Mouse (Mus musculus): ENCODE measurements around the gene Myoz1. TPM values are rescaled to one million over a fixed set of nuclear protein-coding genes. Genes with fewer than 3 reads are reported as not detected.
A peak's percentile ranks its signal among the peaks of the same experiment; 100 is the strongest.
"Not testable (repeated sequence)": the region's sequence is repeated elsewhere in the genome, so short reads cannot be mapped to it uniquely, and the experiment has no call there.

The Myoz1 gene
- 27.3 and 47.5 TPM in 2 replicates for polyA plus RNA-seq (2012; ENCODE audit: insufficient read depth, insufficient read length, missing spikeins)

DNA sequence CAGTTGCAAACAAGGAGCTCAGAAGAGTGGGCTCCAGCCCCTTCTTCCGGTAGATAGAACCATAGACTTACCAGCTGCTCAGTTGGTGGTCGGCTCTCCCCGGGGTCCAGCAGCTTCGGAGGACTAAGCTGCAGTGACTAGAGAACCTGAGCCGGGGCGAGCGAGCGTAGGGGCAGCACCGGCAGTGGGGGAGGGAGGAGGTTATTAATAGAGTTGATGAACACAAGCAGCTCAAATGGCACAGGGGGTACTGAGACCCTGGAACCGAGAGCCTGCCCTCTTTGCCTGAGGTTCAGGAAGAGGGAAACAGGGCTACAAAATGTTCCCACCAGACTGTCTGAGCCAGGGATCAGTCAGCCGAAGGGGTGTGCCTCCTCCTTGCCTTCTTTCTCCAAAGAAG, at the start of gene Myoz1:
TSS of gene Myoz1 (minus strand) at position 180 of the 400 bp plus-strand sequence.
- peaks cover 2% of the 10 kb centered on the region for H3K4me1 ChIP-seq (ENCODE audit: control insufficient read depth, insufficient read depth, insufficient read length, low read length)
- no peak within 1 kb of the TSS for H3K27ac ChIP-seq (replicated peaks; ENCODE audit: low read depth, low read length)
- H3K4me3 ChIP-seq (ENCODE audit: insufficient read depth, low read depth, low read length), result no peak within 1 kb of the TSS

DNA sequence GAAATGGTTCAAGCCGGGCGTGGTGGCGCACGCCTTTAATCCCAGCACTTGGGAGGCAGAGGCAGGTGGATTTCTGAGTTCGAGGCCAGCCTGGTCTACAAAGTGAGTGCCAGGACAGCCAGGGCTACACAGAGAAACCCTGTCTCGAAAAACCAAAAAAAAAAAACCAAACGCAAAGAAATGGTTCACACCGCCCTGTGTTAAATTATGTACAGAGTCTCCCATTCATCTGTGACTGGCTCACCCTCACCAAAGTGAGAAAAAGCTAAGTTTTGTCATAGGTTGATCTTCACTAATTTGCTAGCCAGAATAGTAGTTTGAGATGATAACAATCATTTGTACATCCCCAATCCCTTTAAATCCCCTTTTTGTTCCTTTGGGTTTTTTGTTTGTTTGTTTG, 47.1 kb upstream of the Myoz1 start:
- H3K4me1 ChIP-seq (ENCODE audit: control insufficient read depth, insufficient read depth, insufficient read length, low read length), result not testable (repeated sequence)
- Histone ChIP-seq H3K27ac (replicated peaks; ENCODE audit: low read depth, low read length) (peak overlapping the region; percentile 91; the same call in 1 of the 2 replicates), H3K4me3 (ENCODE audit: insufficient read depth, low read depth, low read length) (peak overlapping the region; percentile 97)

DNA sequence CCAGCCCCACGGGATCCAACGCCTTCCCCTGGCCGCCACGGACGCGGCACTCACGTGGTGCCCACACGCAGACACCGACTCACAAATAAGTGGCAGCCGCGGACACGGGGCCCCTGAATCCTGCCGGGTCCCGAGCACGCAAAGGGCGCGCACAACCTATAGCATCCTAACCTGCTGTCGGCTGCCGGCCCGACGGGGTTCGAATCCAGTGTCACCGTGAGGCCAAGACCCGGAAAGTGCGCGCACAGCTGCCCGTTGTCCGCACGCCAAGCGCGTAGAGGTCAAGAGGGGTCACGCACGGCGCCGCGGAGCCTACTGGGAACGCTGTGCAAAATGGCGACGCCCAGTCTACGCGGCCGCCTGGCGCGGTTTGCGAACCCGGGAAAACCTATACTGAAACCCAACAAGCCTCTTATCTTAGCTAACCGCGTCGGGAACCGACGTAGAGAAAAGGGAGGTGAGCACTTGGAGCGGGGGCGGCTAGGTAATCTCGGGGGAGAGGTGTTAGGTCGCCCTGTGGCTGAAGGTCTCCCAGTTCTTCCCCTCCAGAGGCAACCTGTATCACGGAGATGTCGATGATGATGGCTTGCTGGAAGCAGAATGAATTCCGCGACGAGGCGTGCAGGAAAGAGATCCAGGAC, 46.5 kb upstream of the Myoz1 start, which contains the start of gene Chchd1:
TSS of gene Chchd1 (plus strand) at position 266 of the 641 bp plus-strand sequence.
- Histone ChIP-seq H3K27ac (replicated peaks; ENCODE audit: low read depth, low read length) (peak within 1 kb of the TSS; percentile 93), H3K4me1 (ENCODE audit: control insufficient read depth, insufficient read depth, insufficient read length, low read length) (peaks cover 4% of the 10 kb centered on the region; the same call in 1 of the 2 replicates), H3K4me3 (ENCODE audit: insufficient read depth, low read depth, low read length) (peak within 1 kb of the TSS; percentile 97)

DNA sequence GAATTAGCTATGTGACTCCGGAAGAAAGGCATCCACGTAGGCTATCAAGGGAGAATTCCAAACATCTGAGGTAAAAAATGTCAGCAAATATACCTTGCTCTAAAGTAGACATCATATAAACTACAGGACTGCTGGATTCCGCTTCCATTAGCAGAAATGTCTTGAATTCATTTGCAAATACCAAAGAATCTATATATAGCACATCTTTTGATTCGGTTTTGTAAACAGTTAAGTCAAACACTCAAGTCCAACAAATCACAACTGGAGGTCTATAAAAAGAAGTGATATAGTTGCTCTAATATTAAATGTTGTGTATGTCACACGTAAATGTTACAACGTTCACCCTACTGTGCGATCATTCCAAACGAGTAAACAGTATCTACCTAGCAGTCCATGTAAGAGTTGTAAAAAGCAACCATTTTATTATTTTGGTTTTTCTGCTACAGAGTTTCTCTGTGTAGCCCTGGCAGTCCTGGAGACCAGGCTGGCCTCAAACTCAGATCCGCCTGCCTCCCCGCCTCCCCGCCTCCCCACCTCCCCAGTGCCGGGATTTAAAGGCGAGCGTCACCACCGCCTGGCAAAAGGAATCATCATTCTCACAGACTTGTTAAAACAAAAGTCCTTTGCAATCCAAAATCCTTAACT, 45.9 kb upstream of the Myoz1 start:
- Histone ChIP-seq H3K4me1 (ENCODE audit: control insufficient read depth, insufficient read depth, insufficient read length, low read length) (peaks cover 4% of the 10 kb centered on the region; the same call in 1 of the 2 replicates), H3K4me3 (ENCODE audit: insufficient read depth, low read depth, low read length) (peak overlapping the region; percentile 97), H3K27ac (replicated peaks; ENCODE audit: low read depth, low read length) (peak overlapping the region; percentile 93)

DNA sequence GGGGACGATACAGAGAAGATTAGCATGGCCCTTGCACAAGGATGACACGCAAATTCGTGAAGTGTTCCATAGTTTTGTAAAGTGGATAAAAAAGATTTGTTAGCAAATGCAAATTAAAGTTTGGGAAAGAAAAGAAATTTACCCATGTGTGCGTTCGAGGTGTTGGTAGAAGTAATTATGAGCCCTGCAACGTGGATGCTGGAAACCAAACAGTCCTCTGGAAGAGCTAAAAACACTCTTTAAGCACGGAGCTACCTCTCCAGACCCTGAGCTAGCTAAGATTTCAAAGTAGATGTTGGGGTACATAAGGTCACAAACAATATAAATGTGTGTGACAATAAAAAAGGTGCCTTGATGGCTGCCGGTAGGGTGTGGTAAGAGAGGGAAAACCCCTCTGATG, 45.2 kb upstream of the Myoz1 start:
- Histone ChIP-seq H3K4me1 (ENCODE audit: control insufficient read depth, insufficient read depth, insufficient read length, low read length) (peaks cover 4% of the 10 kb centered on the region; the same call in 1 of the 2 replicates), H3K4me3 (ENCODE audit: insufficient read depth, low read depth, low read length) (peak overlapping the region; percentile 10; the same call in 1 of the 2 replicates), H3K27ac (replicated peaks; ENCODE audit: low read depth, low read length) (no peak overlapping the region)

DNA sequence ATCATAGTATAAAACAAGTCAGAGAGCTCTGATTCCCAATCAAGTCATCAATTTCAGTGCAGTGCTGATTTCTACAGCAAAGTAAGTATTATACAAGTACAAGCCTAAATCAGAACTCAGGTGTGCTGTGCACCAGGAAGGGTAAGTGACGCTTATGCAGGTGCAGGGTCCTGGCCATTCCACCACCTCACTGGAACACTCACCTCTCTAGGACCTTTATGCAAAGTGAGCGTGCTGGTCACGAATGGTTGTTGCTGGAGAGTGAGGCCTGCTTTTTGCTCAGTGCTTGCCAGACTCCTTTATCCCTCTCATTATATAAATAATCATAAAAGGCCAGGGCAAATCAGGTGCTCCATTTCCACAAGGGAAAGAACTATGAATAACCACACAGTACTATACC, 44.0 kb upstream of the Myoz1 start:
- Histone ChIP-seq H3K27ac (replicated peaks; ENCODE audit: low read depth, low read length) (no peak overlapping the region), H3K4me1 (ENCODE audit: control insufficient read depth, insufficient read depth, insufficient read length, low read length) (peaks cover 6% of the 10 kb centered on the region; the same call in 1 of the 2 replicates), H3K4me3 (ENCODE audit: insufficient read depth, low read depth, low read length) (no peak overlapping the region)

DNA sequence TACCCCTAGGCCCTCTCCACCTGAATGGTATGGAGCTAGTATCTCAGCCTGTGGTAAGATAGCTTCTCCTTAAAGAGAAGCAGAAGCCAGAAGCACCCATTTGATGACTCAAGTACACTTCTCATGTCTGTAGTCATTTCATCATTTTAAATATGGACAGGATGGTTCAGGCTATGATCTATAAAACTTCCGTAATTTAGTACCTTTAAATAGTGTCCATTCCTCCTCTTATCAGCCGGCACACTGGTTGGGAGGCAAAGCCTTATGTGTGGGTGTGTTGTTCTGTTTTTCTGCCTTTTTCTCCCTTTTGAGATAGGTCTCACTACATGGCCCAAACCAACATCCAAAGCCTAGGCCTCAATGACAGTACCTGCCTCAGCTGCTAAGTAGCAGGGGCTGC, 42.2 kb upstream of the Myoz1 start:
- Histone ChIP-seq H3K4me3 (ENCODE audit: insufficient read depth, low read depth, low read length) (no peak overlapping the region), H3K4me1 (ENCODE audit: control insufficient read depth, insufficient read depth, insufficient read length, low read length) (peaks cover 6% of the 10 kb centered on the region; the same call in 1 of the 2 replicates), H3K27ac (replicated peaks; ENCODE audit: low read depth, low read length) (no peak overlapping the region)

DNA sequence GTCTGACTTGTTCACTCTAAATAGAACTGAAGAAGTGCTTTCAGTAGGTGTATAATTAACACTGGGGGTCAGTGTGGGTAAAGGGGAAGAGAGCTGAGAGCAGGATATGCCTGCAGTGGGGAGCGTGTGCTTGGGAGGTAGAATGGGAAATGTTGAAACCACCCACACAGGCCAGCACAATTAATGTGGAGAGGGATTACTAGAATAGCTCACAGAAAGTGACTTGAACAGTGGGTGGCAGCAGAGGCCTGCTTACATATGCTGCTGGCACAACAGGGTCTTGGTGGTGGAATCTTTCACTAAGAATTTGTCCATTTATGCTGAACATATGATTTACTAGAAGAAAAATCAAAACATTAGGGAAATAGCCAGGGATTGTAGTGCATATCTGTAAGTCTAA, 40.6 kb upstream of the Myoz1 start:
- peak overlapping the region; percentile 98 for H3K4me3 ChIP-seq (ENCODE audit: insufficient read depth, low read depth, low read length)
- peaks cover 6% of the 10 kb centered on the region; the same call in 1 of the 2 replicates for H3K4me1 ChIP-seq (ENCODE audit: control insufficient read depth, insufficient read depth, insufficient read length, low read length)
- no peak overlapping the region for H3K27ac ChIP-seq (replicated peaks; ENCODE audit: low read depth, low read length)

DNA sequence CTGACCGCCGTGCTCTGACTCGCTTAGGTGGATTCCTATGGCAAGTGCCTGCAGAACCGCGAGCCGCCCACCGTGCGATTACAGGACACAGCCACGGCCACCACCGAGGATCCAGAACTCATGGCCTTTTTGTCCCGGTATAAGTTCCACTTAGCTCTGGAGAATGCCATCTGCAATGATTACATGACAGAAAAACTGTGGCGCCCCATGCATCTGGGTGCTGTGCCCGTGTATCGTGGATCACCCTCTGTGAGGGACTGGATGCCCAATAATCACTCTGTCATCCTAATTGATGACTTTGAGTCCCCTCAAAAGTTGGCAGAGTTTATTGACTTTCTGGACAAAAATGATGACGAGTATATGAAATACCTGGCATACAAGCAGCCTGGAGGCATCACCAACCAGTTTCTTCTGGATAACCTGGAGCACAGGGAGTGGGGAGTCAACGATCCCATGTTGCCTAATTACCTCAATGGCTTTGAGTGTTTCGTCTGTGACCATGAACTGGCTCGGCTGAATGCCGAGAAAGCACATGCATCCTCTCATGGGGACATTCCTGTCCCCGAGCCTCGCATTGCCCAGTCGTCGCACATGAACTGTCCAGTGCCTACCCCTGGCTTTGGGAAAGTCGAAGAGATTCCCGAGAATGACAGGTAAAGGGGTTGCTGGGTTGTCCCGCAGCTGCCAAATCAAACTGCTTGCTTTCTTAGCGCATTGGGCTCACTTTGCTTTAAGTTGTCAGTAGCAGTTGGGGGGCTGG, 39.6 kb upstream of the Myoz1 start:
- H3K4me1 ChIP-seq (ENCODE audit: control insufficient read depth, insufficient read depth, insufficient read length, low read length), result peaks cover 3% of the 10 kb centered on the region; the same call in 1 of the 2 replicates
- 0 out of 2 replicates have a peak overlapping the region, but pooled peaks have one; percentile 13 for H3K27ac ChIP-seq (replicated peaks; ENCODE audit: low read depth, low read length)

DNA sequence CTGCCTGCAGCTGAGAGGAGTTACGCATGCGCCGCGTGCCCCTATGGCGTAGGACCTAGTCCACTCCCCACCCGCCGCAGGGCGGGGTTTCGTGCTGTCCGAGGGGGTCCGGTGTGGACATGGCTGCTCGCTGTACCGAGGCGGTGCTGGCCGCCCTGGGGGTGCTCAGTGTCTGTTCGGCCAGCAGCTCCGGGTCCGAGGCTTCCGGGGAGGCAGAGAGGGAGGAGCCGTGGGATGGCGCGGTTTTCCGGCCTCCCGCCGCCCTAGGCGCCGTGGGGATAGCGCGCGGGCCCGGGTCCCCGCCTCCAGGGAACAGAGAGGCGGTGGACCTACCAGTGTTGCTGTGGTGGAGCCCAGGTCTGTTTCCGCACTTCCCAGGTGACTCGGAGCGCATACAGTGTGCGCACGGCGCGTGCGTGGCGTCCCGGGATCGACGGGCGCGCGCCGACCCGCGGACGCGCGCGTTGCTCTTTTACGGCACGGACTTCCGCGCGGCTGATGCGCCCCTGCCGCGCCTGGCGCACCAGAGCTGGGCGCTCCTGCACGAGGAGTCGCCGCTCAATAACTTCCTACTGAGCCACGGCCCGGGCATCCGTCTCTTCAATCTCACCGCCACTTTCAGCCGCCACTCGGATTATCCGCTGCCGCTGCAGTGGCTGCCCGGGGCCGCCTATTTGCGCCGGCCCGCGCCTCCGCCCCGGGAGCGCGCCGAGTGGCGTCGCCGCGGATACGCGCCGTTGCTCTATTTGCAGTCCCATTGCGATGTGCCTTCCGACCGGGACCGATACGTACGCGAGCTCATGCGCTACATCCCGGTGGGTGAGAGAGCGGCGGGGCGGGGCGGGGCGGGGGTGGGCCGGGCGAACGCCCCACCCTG, 38.8 kb upstream of the Myoz1 start, which contains the start of gene Fut11:
TSS of gene Fut11 (plus strand) at position 85 of the 877 bp plus-strand sequence.
- H3K27ac ChIP-seq (replicated peaks; ENCODE audit: low read depth, low read length), result peak within 1 kb of the TSS; percentile 87
- peaks cover 3% of the 10 kb centered on the region; the same call in 1 of the 2 replicates for H3K4me1 ChIP-seq (ENCODE audit: control insufficient read depth, insufficient read depth, insufficient read length, low read length)
- H3K4me3 ChIP-seq (ENCODE audit: insufficient read depth, low read depth, low read length), result peak within 1 kb of the TSS; percentile 98

More for the DNA sequence above, 39.6 kb upstream of the Myoz1 start:
- peak overlapping the region; percentile 98 for H3K4me3 ChIP-seq (ENCODE audit: insufficient read depth, low read depth, low read length)

DNA sequence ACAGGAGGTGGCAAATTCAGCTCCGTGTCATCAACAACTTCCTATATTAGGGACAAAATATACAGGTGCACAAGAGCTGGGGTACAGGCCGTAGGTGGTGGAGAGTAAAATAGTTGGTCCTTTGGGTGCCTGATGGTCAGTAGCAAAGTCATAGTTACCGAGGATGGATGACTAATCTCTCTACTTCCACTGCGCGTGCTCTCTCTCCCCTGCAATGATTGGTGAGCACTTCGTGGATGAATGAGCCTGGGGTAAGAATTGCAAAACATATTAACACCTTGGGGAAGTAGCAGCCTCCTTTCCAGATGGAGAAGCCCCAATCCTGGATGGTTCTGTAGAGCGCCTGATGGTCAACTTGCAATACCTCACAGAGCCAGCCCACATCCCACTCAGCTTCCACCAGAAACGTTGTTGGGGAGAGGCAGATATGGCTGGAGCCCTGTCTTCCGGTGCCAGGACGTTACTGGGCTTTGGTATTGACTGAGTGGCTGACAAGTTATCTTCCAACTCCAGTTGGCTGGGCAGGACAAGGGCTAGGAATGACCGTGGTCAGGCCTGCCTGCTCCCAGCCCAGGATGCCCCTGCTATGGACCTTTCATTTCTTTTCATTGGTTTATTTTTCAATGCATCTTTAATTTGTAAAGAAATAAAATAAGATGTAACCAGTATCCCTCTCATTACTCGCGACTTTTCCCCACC, 38.0 kb upstream of the Myoz1 start:
- Histone ChIP-seq H3K4me3 (ENCODE audit: insufficient read depth, low read depth, low read length) (peak overlapping the region; percentile 98), H3K27ac (replicated peaks; ENCODE audit: low read depth, low read length) (no peak overlapping the region), H3K4me1 (ENCODE audit: control insufficient read depth, insufficient read depth, insufficient read length, low read length) (peaks cover 3% of the 10 kb centered on the region; the same call in 1 of the 2 replicates)

DNA sequence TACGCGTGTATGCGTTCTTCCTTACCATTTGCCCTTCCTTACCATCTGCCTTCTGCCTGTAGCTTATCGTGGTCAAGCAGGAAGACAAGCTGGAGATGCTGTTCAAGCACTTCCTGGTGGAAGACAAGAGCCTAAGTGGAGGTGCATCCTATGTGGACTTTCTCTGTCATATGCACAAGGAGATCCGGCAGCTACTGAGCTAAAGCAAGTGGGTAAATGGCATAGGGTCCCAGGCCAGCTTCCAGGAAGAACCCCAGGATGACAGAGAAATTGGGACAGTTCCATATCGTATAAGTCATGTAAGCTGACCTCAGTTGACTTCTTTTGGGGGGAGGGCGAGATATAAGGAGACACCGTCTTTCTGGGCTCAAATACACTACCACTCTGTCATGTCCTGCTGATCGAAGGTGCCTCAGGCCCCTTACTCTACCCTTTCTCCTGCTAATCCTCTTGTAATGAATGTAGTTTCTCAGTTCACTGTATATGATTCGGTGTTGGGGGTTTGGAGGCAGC, 37.3 kb upstream of the Myoz1 start:
- Histone ChIP-seq H3K27ac (replicated peaks; ENCODE audit: low read depth, low read length) (no peak overlapping the region), H3K4me1 (ENCODE audit: control insufficient read depth, insufficient read depth, insufficient read length, low read length) (peaks cover 3% of the 10 kb centered on the region; the same call in 1 of the 2 replicates), H3K4me3 (ENCODE audit: insufficient read depth, low read depth, low read length) (no peak overlapping the region)

DNA sequence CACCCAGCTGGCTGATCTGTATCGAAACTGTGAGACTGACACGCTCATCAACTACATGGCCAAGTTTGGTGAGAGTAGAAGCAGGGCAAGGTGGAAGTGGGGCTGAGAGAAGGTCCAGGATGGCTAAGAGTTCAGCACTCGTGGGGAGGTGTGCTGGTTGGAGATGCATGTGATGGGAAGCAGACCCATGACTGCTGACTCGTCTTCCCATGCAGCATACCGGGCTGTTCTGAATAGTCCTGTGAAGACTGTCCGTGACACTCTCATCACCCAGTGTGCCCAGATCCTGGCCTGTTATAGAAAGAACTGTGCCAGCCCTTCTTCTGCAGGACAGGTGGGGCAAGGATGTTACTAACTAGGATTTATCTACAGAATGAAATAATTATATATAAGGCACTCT, 35.4 kb upstream of the Myoz1 start:
- Histone ChIP-seq H3K4me3 (ENCODE audit: insufficient read depth, low read depth, low read length) (no peak overlapping the region), H3K27ac (replicated peaks; ENCODE audit: low read depth, low read length) (no peak overlapping the region), H3K4me1 (ENCODE audit: control insufficient read depth, insufficient read depth, insufficient read length, low read length) (peaks cover 3% of the 10 kb centered on the region; the same call in 1 of the 2 replicates)
